Mouse (Mus musculus): ENCODE measurements around the gene Sptb.
A peak's percentile ranks its signal among the peaks of the same experiment; 100 is the strongest.

Sptb gene

GRCm38 (mm10) chr12:76710351-76711100 is at the start of gene Sptb:
Gene Sptb, minus strand, starts transcription at chr12:76710547.
- DNase-seq (ENCODE audit: low spot score) = peak; percentile 52

- DNase-seq (ENCODE audit: low spot score) = peak; percentile 80
Observed at GRCm38 (mm10) chr12:76752652-76753318, 42.4 kb upstream of the Sptb start.

GRCm38 (mm10) chr12:76750866-76751459 is 40.6 kb upstream of the Sptb start:
- DNase-seq (ENCODE audit: low spot score) = no peak

- no peak for DNase-seq (ENCODE audit: low spot score)
Observed at GRCm38 (mm10) chr12:76727955-76728354, 17.6 kb upstream of the Sptb start.

- no peak for DNase-seq (ENCODE audit: low spot score)
Observed at GRCm38 (mm10) chr12:76722026-76722425, 11.7 kb upstream of the Sptb start.

GRCm38 (mm10) chr12:76720572-76720971 is 10.2 kb upstream of the Sptb start:
- DNase-seq (ENCODE audit: low spot score) = no peak

GRCm38 (mm10) chr12:76718384-76718783 is 8.0 kb upstream of the Sptb start:
- DNase-seq (ENCODE audit: low spot score) = no peak

- peak; percentile 80 for DNase-seq (ENCODE audit: low spot score)
Observed at GRCm38 (mm10) chr12:76709795-76710350, 474 bp downstream of the Sptb start.

GRCm38 (mm10) chr12:76708956-76709794 is 1.2 kb downstream of the Sptb start:
- peak; percentile 33 for DNase-seq (ENCODE audit: low spot score)

- no peak for DNase-seq (ENCODE audit: low spot score)
Observed at GRCm38 (mm10) chr12:76708181-76708580, 2.2 kb downstream of the Sptb start.

- DNase-seq (ENCODE audit: low spot score) = no peak
Observed at GRCm38 (mm10) chr12:76696380-76696935, 13.9 kb downstream of the Sptb start.

- DNase-seq (ENCODE audit: low spot score) = no peak
Observed at GRCm38 (mm10) chr12:76695773-76696172, 14.6 kb downstream of the Sptb start.

- peak; percentile 41 for DNase-seq (ENCODE audit: low spot score)
Observed at GRCm38 (mm10) chr12:76694801-76695505, 15.4 kb downstream of the Sptb start.

- DNase-seq (ENCODE audit: low spot score) = no peak
Observed at GRCm38 (mm10) chr12:76687498-76688200, 22.7 kb downstream of the Sptb start.

GRCm38 (mm10) chr12:76685647-76686046 is 24.7 kb downstream of the Sptb start:
- no peak for DNase-seq (ENCODE audit: low spot score)

GRCm38 (mm10) chr12:76684493-76684892 is 25.9 kb downstream of the Sptb start:
- DNase-seq (ENCODE audit: low spot score) = no peak

GRCm38 (mm10) chr12:76681937-76682336 is 28.4 kb downstream of the Sptb start:
- DNase-seq (ENCODE audit: low spot score) = no peak

- no peak for DNase-seq (ENCODE audit: low spot score)
Observed at GRCm38 (mm10) chr12:76677068-76677467, 33.3 kb downstream of the Sptb start.

- no peak for DNase-seq (ENCODE audit: low spot score)
Observed at GRCm38 (mm10) chr12:76676477-76676876, 33.9 kb downstream of the Sptb start.

- no peak for DNase-seq (ENCODE audit: low spot score)
Observed at GRCm38 (mm10) chr12:76675364-76675763, 35.0 kb downstream of the Sptb start.
